Mouse (Mus musculus): Measurements from ENCODE around the gene Pacs2.
A peak's percentile ranks its signal among the peaks of the same experiment; 100 is the strongest.

Pacs2 gene

GRCm38 (mm10) chr12:113075486-113075885, 61.2 kb downstream of the Pacs2 start:
- DNase-seq (ENCODE audit: low spot score in 2 of 2) = no peak

GRCm38 (mm10) chr12:113087276-113087675, 73.0 kb downstream of the Pacs2 start:
- no peak for DNase-seq (ENCODE audit: low spot score in 2 of 2)

DNA sequence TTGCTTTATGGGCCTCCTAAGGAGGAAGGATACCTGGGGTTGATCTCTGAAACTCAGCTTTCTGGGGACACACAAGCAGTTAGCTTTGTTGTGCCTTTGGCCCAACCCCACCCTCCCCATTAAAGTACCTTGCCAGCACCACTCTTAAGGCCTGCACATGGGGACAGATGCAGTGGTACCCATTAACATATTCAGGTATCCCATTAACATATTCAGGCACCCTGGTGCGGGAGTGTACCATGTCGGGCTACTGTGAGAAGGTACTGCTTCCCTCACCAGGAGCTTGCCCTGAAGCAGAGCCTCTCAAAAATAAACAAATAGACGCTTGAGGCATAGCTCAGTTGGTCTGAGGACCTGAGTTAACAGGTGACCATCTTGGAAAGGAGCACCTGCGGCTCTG, 73.7 kb downstream of the Pacs2 start:
- DNase-seq (ENCODE audit: low spot score in 2 of 2) = no peak

DNA sequence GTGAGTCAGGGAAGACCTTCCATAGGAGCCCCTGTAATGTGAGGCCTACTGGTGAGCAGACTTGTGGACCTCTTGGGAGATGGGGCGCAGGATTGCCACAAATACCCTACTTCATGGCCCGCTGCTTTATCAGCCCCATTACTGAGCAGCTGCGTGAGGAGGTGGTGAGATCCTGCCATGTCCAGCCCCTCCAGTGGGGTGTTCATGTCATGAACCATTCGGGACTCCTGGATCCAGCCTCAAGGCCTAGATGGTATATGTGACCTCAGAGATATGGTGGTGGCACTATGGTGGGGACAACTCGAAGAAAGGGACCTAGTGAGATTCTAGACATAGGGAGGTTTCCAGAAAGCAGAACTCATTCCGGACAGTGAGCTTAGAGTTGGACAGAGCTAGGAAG, 74.8 kb downstream of the Pacs2 start:
- DNase-seq (ENCODE audit: low spot score in 2 of 2) = no peak

DNA sequence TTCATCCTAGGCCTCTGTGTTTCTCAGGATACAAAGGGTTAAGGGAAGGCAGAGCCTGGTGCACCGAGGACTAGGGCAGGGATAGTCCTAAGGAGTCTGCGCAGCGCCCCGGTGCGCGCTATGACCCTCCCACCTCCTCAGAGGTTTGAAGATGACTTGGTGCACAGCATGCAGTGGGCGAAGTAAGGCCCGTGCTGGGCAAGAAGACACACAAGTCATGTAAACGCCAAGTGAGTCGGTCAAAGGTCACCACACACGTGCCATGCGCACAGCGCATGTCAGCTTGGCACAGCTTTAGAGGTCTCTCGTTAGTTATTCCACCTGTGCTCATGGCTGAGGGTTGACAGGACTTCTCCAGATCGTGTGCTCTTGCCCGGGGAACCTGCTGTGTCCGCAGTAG, 75.7 kb downstream of the Pacs2 start:
- no peak for DNase-seq (ENCODE audit: low spot score in 2 of 2)

- DNase-seq (ENCODE audit: low spot score in 2 of 2) = no peak
Measured at GRCm38 (mm10) chr12:113097040-113097439, 82.7 kb downstream of the Pacs2 start.

DNA sequence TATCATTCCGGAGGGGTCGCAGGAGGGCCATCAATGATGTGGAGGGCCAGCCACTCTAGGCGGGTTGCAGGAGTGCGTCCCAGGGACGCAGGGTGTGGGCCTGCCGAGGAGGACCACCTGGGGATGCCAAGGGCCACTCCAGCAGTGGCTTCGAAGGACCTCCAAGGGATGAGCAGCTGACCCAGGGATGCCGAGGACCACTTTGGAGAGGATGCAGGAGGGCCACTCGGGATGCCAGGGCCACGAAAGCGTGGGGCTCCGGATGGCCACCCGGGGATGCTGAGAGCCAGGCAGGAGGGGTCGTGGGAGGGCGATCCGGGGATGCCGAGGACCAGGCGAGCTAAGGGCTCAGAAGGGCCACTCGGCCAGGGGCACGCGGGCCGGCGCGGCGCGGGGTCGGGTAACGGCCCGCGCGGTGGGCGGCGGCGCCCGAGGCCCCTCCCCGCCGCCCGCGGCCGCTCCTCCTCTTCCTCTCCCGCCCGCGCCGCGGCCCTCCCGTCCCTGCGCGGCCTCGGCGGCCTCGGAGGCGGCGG, 83.5 kb downstream of the Pacs2 start, which contains the start of gene Mta1:
TSS of gene Mta1 (plus strand) at position 530 of the 533 bp plus-strand sequence.
- DNase-seq (ENCODE audit: low spot score in 2 of 2) = peak in 1 of 2 experiments; percentile 44

DNA sequence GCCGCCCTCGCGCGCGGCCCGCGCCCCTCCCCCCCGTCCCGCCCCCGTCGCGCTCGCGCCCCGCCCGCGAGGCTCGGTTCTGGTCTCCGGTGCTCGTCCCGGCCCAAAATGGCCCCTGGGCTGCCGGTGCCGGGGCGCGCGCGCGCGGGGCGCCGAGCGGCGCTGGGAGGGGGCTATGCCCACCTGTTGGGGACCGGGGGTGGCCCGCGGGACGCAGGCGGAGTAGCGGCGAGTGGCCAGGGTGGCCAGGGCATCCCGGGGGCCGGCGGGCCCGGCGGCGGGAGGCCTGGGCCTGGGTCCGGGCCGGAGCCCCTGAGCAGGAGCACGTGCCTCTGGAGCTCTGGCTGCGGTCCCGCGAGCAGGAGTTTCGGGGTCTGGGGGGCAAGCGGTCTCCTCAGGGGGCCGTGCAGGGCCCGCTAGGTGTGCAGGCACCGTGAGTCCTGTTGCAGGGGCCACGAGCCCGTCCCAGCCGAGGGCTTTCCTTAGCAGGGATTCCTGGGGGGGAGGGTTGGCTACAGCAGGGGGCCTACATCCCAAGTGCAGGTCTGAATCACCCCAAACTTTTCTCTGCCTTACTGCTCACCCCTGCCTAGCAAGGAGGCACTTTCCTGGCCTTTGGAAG, 84.3 kb downstream of the Pacs2 start:
- no peak for DNase-seq (ENCODE audit: low spot score in 2 of 2)

- DNase-seq (ENCODE audit: low spot score in 2 of 2) = no peak
Measured at GRCm38 (mm10) chr12:113099470-113100237, 85.3 kb downstream of the Pacs2 start.

DNA sequence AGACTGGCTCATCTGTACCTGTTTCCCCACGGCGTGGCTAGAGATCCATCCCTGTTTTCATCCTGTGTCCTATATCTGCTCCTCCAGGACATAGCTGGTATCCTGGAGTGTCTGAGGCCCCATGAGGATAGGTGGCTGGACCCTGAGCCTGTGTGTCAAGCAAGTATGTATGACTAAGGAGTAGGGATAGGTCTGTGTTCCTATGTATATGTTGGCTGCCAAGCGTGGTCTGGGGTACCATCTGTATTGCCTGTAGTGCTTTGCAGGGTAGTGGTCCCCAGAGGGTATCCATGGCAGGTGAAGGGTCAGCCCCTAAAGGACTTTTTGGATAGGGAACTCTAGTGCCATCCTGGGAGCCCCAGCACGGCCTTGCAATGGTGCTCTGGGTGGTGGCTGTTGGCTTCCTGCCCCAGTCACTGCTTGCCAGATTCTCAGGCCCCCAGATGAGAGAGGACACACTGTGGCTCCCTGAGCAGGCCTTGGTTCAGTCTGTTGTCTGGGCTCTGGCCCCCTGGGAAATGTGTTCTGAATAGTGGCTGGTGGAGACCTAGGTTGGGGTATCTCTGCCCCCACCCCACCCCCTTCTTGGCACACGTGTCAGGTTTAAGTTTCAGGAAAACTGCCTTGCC, 86.3 kb downstream of the Pacs2 start:
- no peak for DNase-seq (ENCODE audit: low spot score in 2 of 2)

DNA sequence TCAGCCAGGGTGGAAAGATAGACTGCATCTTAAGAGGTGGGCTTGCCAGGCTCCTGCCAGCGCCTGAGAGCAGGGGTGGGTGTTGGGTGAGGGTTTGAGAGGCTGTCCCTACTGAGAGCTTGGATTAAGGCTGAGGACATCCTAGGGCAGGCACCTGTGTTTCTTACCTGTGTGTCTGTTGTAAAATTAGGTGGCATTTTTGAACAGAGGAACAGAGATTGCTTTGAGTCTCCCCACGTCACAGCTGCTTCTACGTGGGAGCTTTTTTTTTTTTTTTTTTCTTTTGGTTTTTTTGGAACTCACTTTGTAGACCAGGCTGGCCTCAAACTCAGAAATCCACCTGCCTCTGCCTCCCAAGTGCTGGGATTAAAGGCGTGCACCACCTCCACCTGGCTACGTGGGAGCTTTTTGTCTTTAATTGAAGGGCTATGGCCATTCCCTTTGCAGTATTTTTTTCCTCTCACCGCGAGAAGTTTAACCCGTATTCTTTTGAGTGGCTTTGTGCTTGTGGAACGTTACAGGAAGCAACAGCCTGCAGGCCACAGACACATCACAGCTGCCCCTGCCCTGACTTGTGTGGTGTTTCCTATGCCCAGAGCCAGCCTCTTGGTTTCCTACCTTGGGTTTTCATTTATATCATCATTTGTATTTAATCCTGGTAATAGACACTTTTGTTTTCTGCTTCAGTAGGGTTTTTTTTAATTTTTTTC, 87.1 kb downstream of the Pacs2 start:
- DNase-seq (ENCODE audit: low spot score in 2 of 2) = no peak

DNA sequence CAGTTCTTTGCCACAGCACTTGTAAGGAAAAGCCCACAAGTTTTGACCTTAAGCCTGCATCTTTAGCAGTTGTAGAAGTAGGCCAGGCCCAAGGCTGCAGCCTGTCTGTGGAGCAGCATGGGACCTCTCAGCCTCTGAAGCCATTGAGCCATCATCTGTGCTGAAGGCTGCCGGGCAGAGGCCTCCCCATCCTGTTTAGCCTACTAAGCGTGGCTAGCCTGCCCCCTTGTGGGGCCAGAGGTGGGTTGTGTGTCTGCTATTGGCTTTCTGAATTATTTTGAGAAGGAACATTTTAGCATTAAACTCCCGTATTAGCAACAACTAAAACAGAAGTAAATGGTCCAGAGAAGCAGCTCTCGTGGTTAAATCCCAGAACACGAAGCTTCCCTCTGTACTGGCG, 88.2 kb downstream of the Pacs2 start:
- DNase-seq (ENCODE audit: low spot score in 2 of 2) = no peak

GRCm38 (mm10) chr12:113103846-113104451, 89.6 kb downstream of the Pacs2 start:
- DNase-seq (ENCODE audit: low spot score in 2 of 2) = no peak

- DNase-seq (ENCODE audit: low spot score in 2 of 2) = no peak
Measured at GRCm38 (mm10) chr12:113106386-113106785, 92.1 kb downstream of the Pacs2 start.

DNA sequence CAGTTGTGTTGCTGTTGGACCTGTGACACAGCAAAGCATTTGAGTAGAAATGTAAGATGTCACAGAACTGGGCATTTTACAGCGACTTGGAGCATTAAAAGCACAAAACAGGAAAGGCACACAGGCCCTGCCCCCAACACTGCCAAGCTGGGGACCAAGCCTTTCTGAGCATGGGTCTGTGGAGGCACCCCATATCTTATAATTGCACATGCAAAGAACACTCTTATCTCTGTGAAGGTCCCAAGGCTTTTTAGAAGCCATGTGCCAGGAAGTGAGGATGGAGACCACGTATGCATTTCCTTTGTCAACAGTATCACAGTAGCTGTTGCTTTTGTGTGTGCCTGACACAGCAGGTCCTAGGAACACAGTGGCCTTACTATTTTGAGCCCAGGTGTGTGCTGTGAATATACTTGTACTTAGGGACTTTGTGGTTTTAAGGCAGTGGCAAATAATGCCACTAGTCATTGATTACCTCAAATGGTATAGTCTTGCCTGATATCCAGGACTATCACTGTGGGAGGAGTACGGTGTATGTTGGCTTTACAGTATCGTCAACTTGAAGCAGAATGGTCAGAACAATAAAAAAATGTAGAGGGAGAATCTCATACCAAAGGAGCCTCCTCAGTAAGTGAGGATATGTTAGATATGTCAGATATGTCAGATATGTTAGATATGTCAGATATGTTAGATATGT, 93.3 kb downstream of the Pacs2 start:
- no peak for DNase-seq (ENCODE audit: low spot score in 2 of 2)

- DNase-seq (ENCODE audit: low spot score in 2 of 2) = no peak
Measured at GRCm38 (mm10) chr12:113108528-113109283, 94.4 kb downstream of the Pacs2 start.

DNA sequence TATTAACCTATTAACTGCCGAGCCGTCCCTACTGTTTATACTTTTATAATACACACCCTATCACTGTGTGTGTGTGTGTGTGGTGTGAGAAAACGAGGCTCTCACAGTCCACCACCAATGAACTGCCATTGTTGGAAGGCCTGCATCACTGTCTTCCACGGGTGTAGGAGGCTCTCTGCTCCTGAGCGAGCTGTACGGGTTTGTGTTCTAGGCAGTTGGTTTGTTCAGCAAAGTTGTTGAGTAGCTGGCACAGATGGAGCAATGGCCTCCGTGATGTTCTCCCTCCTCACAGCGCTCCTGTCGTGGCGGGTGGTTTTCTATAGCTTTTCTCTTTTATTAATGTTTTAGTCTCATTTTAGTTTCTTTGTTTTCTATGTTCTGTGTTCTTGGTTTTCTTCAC, 95.5 kb downstream of the Pacs2 start:
- no peak for DNase-seq (ENCODE audit: low spot score in 2 of 2)

DNA sequence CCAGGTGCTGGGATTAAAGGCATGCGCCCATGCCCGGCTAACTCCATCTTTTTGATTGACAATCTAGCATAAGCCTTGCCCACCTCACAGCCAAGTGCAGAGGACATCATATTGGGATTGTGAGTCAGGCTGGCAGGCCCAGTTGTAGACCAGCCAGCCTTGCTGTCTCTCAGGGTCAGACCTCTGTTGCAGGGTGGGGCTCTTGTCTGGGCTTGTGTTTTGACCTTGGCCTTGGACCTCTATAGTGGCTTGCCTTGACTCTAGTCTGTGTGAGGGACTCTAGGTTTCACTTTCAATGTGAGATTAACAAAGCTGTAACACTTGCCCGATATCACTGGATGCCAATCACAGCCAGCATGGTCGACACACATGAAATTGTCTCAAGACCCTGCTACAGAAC, 99.8 kb downstream of the Pacs2 start:
- DNase-seq (ENCODE audit: low spot score in 2 of 2) = no peak

GRCm38 (mm10) chr12:113114856-113115538, 100.7 kb downstream of the Pacs2 start:
- DNase-seq (ENCODE audit: low spot score in 2 of 2) = no peak
